Mouse (Mus musculus): ENCODE results near the gene Lamtor4.

The Lamtor4 gene

GRCm38 (mm10) chr5:138262001-138262400 lies 6.7 kb downstream of the Lamtor4 start:
- DNase-seq, result peak; percentile 3

- DNase-seq, result peak; percentile 27
Measured at GRCm38 (mm10) chr5:138262582-138263240, 7.4 kb downstream of the Lamtor4 start.

GRCm38 (mm10) chr5:138263260-138264206 lies 8.3 kb downstream of the Lamtor4 start, which contains the start of gene BC037034:
Gene BC037034, minus strand, starts transcription at chr5:138264033.
- DNase-seq, result peak; percentile 93

GRCm38 (mm10) chr5:138264207-138264578 lies 8.9 kb downstream of the Lamtor4 start:
- no peak for DNase-seq

- no peak for DNase-seq
Measured at GRCm38 (mm10) chr5:138265712-138266111, 10.4 kb downstream of the Lamtor4 start.

GRCm38 (mm10) chr5:138267114-138267513 lies 11.8 kb downstream of the Lamtor4 start:
- DNase-seq, result no peak

GRCm38 (mm10) chr5:138268980-138269379 lies 13.7 kb downstream of the Lamtor4 start:
- no peak for DNase-seq

GRCm38 (mm10) chr5:138271232-138271631 lies 15.9 kb downstream of the Lamtor4 start:
- DNase-seq, result no peak

- DNase-seq, result no peak
Measured at GRCm38 (mm10) chr5:138272409-138272923, 17.2 kb downstream of the Lamtor4 start, which contains the start of gene Gal3st4. Gene Gal3st4, minus strand, starts transcription at chr5:138272840.

GRCm38 (mm10) chr5:138274186-138274585 lies 18.9 kb downstream of the Lamtor4 start:
- no peak for DNase-seq

GRCm38 (mm10) chr5:138275216-138276050 lies 20.2 kb downstream of the Lamtor4 start:
- DNase-seq, result no peak

- DNase-seq, result no peak
Measured at GRCm38 (mm10) chr5:138277994-138278393, 22.7 kb downstream of the Lamtor4 start.

GRCm38 (mm10) chr5:138279585-138280424 lies 24.5 kb downstream of the Lamtor4 start, which contains the start of the genes Gm43720, Gpc2 and Stag3:
Gene Gm43720, minus strand, starts transcription at chr5:138279958.
Gene Gpc2, minus strand, starts transcription at chr5:138280005.
Gene Stag3, plus strand, starts transcription at chr5:138280240.
- DNase-seq, result peak; percentile 93

- no peak for DNase-seq
Measured at GRCm38 (mm10) chr5:138280425-138280768, 25.1 kb downstream of the Lamtor4 start.

- no peak for DNase-seq
Measured at GRCm38 (mm10) chr5:138280829-138281228, 25.5 kb downstream of the Lamtor4 start.

- no peak for DNase-seq
Measured at GRCm38 (mm10) chr5:138281798-138282197, 26.5 kb downstream of the Lamtor4 start.

- DNase-seq, result no peak
Measured at GRCm38 (mm10) chr5:138283540-138283939, 28.3 kb downstream of the Lamtor4 start.

- DNase-seq, result peak; percentile 36
Measured at GRCm38 (mm10) chr5:138287861-138288260, 32.6 kb downstream of the Lamtor4 start.

GRCm38 (mm10) chr5:138291638-138292037 lies 36.4 kb downstream of the Lamtor4 start:
- DNase-seq, result no peak

- DNase-seq, result no peak
Measured at GRCm38 (mm10) chr5:138294158-138294557, 38.9 kb downstream of the Lamtor4 start.

GRCm38 (mm10) chr5:138299613-138300012 lies 44.3 kb downstream of the Lamtor4 start:
- DNase-seq, result no peak
